Mouse (Mus musculus) right cerebral cortex, postnatal 25 days (tissue): ENCODE data around the gene Elmo1.

ENCODE experiments used
- DNase-seq: peaks from one replicate; pipeline ENCODE4 v3.0.0; 2022

Elmo1 gene

GRCm38 (mm10) chr13:20123975-20124374, 33.6 kb downstream of the Elmo1 start:
- no peak for DNase-seq

GRCm38 (mm10) chr13:20124965-20125364, 34.6 kb downstream of the Elmo1 start:
- no peak for DNase-seq

GRCm38 (mm10) chr13:20125845-20126244, 35.4 kb downstream of the Elmo1 start:
- DNase-seq = no peak

- DNase-seq = no peak
Measured at GRCm38 (mm10) chr13:20127553-20127952, 37.2 kb downstream of the Elmo1 start.

GRCm38 (mm10) chr13:20128097-20128496, 37.7 kb downstream of the Elmo1 start:
- DNase-seq = no peak

DNA sequence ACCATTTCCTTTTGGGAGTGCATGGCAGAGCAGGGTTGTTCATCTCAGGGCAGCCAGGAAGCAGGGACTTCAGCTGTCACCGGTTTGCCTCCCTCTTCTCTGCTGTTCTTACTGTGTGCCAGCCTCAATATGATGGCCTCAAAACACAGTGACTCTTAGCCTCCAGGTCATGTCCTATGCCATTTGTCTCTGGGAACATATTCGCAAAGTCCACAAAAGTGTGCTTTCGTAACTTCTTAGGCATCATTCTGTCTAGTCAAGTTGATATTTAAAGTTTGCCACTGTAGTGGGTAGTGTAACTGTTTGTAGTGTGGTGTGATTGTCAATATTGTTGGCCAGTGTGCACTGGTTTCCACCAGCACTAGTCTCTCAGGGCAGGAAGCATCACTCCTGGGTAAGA, 40.3 kb downstream of the Elmo1 start:
- DNase-seq = no peak

- no peak for DNase-seq
Measured at GRCm38 (mm10) chr13:20131322-20131997, 41.1 kb downstream of the Elmo1 start.

DNA sequence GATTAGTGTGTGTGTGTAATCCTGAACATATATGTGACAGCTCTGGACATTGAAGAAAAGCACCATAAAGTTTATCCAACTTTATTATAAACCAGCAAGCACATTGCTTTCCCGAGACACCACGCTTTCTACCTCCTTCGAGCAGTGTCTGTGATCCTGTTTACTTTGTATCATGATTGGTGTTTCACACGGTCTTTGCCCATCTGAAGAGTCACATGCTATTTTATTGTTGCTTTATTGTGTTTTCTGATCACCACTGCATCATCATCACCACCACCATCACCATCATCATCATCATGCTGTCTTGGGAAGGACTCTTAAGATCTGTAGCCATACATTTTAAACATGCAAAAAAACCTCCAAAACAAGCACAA, 41.6 kb downstream of the Elmo1 start:
- no peak for DNase-seq

GRCm38 (mm10) chr13:20133602-20134394, 43.4 kb downstream of the Elmo1 start:
- no peak for DNase-seq

DNA sequence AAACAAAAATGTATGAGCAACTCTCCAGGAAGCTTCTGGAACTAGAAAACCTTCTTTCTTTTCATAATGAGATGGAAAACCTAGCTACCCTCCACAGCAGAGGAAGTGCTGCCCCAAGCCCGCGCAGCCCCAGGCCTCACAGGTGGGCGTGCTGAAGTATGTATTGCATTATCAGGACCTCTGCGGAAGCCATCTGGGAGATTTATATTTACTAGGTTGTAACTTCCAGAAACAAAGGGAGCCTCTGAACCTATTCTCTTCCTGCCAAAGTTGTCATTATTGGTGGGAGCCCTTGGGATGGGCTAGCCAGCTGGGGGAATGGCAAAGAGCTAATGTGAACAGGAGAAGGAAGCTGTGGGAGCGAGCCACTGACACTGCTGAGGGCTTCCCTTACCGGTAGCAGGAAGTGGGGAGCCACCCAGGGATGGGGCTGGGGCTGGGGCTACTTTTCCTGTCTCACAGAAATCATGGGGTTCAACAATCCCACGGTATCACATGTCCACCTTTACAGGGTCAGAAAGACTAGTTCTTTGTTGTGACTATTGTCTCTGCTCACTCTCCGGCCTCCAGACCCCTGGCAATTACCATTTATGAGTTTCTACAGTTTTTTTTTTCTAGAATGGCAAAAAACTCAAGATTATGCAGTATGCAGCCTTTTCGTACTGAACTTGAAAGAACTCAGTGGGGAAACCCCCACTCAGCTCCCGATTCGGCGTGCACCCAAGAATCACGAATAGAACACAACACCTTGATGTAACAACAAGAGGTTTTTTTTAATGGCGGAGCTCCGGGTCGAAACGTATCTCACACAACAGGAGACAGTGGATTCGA, 44.2 kb downstream of the Elmo1 start:
- DNase-seq = no peak

DNA sequence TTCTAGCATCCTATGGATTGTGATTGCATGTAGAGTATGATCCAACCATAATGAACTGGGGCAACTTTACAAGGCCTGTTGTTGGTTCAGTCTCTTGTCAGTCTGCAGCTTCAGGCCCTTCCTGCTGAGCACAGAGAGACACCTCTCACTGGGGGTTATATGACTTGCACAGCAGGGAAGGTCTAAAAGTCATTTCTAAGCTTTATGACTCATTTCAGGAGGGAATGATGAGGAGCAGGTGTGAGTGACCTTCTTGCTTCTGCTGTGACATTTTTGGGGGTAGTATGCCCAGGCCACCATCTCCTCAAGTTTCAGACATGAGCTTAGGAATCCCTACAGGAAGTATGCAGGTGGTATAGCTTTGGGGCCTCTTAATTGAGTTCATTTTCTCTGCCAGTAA, 46.4 kb downstream of the Elmo1 start:
- DNase-seq = no peak

DNA sequence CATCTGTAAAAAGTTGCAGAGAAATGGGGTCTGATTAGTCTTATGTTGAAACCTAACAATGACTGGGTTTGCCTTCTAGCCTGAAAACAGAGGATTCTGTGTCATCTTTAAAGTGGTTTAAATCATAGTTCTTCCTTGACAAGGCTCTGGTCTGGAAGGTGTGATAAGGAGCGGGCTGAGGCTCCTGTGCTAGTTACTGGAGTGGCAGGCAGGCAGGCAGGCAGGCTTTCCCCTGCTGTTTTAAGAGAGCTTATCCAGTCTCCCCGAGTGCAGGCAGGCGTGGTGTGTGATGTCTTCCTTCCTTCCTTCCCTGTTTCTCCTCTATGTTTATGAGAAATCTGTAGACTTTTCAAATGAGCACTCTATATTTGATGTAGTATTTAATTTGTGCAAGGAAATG, 48.1 kb downstream of the Elmo1 start:
- DNase-seq = no peak

GRCm38 (mm10) chr13:20139060-20139459, 48.7 kb downstream of the Elmo1 start:
- no peak for DNase-seq

GRCm38 (mm10) chr13:20139825-20140665, 49.6 kb downstream of the Elmo1 start:
- DNase-seq = no peak

GRCm38 (mm10) chr13:20142637-20143036, 52.2 kb downstream of the Elmo1 start:
- no peak for DNase-seq

DNA sequence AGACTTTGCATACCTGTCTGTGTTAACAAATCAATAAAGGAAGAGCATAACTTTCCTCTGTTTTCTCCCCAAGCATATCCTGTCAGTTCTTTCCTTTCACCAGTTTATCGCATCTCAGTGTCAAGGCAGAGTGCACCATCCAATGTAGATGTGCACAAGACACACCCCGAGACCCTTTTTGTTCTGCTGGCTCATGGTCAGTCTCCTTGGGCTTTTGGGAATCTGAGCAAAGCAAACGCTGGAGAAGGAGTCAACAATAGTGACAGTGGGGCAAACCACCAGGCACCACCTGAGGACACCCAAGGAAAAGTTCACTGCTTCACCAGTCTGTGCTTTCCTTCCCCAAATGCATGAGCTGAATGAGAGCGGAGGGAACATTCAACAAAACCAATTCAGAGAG, 56.5 kb downstream of the Elmo1 start:
- DNase-seq = no peak

DNA sequence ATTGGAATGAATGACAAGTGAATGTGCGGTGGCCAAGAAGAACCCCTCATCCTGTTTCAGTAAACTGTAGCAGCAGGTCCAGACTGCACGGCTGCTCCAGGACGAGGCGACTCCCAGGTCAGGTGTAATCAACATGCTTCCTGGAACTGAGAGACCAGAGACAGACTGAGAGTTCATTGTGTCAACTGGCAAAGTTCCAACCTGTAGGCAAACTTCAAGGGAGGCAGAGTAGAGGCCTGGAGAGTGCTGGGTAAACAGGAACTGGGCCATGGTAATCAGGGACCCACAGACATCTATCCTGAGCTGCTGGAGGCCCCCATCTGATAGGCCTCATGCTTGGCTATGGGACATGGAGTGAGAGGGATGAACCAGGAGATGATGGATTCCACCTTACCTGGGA, 57.3 kb downstream of the Elmo1 start:
- no peak for DNase-seq

DNA sequence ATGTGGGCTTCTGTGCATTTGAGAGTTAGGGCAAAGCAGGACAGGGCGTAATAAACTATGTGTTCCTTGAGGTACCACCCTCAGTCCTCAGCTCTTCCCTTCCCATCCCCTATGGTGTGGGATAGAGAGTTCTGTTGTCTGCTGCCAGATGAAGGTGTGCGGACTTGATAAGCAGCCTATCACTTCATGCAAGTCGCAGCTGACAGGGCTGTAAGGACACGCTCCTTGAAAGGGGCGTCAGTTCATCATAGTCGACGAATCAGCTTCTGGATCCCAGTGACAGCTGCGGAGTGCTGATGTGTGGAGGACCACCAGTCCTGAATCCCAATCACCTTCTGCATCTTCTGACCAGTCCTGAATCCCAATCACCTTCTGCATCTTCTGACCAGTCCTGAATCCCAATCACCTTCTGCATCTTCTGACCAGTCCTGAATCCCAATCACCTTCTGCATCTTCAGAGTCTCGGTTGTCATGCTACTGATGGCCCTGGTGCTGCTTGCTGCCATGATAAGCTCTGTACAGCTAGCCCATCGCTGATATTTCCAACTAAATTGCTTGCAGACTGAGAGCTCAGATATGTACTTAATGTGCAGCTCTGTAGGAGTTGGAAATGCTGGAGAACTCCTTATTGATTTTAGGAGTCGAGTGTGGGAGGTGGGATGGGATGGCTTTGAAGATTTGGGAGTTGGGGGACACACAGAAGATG, 59.9 kb downstream of the Elmo1 start:
- DNase-seq = no peak

DNA sequence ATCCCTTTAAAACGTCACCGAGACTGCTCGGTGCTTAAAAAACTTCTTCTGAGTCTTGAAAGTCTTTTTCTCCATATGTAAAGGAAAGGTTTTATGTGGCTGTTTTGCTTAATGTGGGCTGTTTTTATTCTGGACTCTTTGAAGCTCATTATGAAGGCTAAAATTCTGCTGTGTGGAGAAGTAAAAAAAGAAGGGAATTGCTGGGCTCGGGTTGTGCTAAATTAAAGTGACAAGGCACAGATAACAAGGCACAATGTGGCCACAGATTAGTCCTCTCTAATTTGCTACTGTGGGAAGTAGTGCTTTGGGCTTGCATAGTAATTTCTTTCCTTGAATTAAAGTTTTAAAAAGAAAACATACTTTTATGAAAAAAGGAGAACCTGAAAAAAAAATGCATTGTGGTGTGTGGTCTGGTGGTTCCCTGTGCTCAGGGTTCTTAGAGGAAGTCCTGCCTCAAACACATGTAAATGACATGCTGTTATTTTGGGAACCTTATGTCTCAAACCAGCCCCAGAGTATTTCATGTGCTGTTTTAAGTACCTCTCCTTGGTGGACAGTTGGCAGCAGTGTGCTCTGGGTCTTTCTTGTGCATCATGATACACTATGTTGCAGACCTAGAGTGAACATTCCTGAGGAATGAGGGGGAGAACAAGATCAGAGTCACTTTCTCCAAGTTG, 61.0 kb downstream of the Elmo1 start:
- no peak for DNase-seq

DNA sequence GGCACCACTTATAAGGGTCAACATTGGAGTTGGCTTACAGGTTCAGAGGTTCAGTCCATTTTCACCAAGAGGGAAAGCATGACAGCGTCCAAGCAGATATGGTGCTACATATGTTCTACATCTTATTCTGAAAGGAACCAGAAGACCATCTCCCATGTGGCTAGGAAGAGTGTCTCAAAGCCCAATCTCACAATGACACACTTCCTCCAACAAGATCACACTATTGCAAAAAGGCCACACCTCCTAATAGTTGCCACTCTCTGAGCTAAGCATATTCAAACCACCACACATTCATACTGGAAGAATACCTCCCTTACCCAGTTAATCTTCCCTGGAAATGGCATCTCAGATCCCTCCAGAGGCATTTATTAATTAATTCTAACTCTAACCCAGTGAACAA, 66.7 kb downstream of the Elmo1 start:
- no peak for DNase-seq

DNA sequence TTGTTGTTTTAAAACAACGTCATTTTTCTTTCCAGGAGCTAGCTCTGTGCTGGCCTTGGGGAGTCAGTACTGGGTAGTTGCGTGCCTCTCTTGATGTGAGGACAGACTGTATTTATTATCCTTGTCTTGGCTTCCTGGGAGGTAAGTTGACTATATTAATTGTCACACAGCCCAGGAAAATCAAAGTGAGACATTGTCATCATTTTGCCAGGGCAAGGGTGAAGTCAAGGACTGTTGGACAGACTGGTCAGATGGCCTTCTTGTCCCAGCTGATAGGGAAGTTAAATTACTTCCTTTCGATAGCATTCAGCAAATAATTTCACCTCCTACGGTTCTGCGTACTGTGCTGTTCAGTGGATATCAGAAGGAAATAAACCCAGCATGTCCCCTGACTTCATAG, 67.1 kb downstream of the Elmo1 start:
- DNase-seq = no peak
